Mouse (Mus musculus) stomach, postnatal 0 days (tissue): Measurements from ENCODE around the gene Lingo1.

ENCODE experiments used
- CTCF ChIP-seq: IDR thresholded peaks from 2 replicates; pipeline ENCODE4 v1.5.1; 2016; ENCODE audit warnings: antibody characterized with exemption, low read depth, mild to moderate bottlenecking, moderate library complexity
- EP300 ChIP-seq: optimal IDR thresholded peaks from 2 replicates; pipeline ENCODE3; 2016; ENCODE audit warnings: antibody characterized with exemption

DNA sequence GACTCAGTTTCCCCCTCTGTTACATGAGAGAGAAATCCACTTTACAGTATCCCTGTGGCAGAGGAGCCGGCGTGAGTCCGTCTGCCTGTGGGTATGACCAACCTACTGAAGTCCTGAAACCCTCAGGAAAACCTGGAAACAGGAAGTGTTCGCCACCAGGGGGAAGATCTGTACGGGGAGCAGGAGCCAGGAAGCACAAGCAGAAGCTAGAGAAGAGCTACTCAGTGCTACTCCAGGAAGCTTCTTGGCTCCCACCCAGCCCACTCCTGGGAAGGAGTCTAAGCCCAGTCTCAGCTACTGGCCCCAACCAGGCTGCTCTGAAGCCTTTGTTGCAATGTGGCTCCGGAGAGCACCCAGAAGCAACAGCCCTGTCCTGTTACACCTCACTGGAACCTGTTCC is 61.9 kb downstream of the Lingo1 start:
- TF ChIP-seq CTCF (peak; percentile 28; the same call in 1 of the 2 replicates), EP300 (no peak)
